Mouse (Mus musculus): ENCODE results near the gene Map3k13.
A peak's percentile ranks its signal among the peaks of the same experiment; 100 is the strongest.
"Not testable (repeated sequence)": the region's sequence is repeated elsewhere in the genome, so short reads cannot be mapped to it uniquely, and the experiment has no call there.

Map3k13 gene

DNA sequence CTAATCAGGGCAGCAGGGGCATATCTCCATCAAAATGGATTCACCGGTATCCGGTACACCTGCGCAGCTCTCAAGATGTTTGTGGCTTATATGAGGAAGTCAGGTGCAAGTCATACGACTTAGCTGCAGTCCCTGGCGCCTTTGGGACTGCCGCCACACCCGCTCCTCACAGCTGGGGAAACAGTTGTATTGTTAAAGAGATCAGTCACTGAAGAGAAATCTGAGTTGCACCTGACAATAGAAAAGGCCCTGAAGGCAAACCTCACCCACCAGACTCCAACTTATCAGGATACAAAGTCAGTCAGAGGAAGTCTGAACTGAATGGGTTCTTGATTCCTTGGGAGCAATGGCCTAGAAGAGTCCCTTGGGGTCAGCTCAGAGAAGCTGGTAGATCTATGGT lies 13.6 kb downstream of the Map3k13 start:
- DNase-seq (ENCODE audit: low spot score): not testable (repeated sequence)

DNA sequence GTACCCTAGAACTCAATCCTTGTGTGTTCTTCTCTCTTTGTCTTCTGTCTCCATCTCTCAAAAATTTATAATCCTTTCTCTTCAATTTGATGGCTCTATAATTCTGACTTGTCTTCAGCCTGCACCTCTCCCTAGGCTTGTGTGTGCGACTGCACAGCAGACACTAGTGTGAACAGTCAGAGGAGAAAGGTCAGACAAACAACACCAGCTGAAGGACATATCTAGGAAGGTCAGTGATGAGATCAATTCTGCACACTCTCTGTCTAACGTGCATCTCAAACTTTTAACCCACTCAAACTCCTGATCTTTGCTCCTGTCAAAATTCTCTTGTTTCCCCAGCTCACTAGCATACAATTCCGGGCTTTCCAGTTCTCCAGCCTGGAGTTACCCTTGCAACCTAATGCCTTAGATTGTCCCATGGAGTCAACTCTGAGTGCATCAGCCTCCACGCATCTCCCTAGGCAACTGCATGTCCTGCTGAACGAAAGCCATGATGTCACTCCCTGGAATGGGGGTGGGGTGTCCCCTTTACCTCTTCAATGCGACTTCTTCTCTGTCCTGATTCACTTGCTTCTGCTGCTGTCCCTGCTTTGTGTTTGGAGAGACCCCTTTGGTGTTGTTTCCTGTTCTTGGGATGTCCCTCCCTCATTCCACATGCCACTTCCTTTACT lies 19.2 kb downstream of the Map3k13 start:
- DNase-seq (ENCODE audit: low spot score): no peak

DNA sequence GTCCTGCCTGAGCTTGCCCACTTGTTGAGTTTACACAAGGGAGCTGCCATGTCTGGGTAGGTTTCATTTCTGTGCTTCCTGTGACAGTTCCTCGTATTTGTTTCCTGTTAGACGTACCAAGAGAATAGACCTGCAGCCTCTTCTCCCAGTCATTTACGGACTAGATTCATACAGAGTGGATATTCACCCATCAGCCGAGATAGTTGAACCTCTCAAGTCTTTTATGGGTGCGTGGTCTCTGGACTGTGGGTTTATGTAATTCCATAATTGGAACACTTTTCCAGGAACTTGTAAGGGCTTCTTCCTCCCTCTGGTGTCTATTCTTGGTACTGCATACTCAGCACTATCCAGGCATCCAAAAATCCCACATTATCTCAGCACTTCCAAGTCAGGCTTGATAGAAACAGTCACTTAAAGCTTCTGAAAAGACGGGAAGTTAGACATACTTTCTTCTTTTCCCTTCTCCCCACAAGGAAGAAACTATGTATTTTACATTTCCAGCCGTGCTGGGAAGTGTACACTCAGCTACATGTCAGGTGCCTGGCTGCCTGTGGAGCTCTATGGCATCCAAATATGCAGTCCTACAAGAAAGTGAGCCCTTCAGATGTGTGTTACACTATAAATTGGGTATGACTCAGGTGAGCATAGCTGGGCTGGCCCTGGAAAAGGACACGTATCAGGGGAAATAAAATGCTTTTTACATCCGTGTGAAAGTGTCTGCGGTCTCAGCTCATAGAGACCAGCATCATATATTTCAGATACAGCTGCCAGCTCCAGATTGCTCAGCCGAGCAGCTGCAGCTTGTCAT lies 20.9 kb downstream of the Map3k13 start:
- peak; percentile 62 for DNase-seq (ENCODE audit: low spot score)

DNA sequence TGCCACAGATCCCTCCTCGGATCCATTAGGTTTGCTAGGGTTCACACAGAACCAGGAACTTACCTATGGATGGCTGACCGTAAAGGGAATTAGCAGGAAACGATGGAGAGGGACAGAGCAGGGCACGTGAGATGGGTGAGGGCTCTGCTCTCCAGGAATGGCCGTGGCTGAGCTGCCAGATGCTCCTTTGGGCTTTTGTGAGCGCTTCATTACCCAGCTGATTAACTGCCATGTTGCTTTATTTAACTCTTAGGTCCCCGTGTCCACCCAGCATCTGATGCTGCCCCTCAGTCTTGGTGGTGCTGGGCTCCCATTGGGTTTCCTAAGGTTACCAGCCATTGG lies 21.5 kb downstream of the Map3k13 start:
- DNase-seq (ENCODE audit: low spot score): no peak

DNA sequence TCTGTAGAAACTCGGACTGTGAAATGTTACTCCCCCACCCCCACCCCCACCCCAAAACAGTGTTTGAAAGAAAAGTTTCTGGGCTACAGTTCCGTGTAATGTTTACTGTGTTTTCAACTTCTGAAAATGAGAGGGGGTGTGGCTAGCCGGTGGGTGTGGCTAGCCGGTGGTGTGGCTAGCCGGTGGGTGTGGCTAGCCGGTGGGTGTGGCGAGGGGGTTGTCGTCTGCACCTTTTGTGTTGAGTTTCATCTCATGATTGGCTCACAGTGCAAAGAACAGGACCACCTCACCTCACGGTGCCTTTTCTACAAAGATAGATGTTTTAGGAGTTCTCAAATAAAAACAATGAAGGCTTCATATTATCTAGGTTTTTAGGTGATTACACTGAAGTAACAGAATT lies 24.0 kb downstream of the Map3k13 start:
- peak; percentile 38 for DNase-seq (ENCODE audit: low spot score)

DNA sequence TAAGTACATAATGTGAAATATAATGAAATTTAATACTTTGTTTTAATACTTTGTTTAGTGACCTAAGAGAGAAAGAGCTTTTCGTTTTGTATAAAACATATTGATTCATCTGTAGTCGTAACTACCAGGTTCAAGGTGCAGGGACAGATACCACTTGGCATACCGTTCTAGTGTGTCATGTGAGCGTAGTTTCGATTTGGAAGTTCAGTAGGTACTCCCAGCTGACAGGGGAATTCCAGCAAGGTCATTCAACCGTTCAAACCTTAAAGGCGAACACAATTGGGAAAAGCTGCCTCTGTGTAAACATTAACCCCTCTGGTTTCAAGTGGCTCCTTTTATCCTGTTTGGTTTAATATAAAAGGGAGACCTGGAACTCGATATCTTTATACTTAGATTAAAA lies 24.5 kb downstream of the Map3k13 start:
- no peak for DNase-seq (ENCODE audit: low spot score)

DNA sequence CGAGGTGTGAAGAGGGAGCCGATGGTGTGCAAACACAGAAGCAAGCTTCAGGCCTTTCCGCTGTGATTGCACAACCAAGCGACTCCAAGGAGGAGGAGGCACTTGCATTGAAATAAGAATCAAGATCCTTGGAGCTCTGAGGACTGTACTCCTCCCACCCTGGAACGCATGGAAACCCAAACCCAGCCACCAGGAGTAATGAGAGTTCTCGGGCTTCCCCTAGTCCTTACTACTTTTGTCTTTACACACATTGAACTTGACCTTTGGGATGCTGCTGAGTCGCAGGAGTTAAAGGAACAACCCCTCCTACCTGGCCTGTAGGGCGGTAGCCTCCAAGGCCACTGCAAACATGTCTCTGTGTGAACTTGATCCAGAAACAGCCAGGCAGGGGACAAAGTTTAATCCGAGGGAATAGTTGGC lies 31.5 kb downstream of the Map3k13 start:
- DNase-seq (ENCODE audit: low spot score): no peak

DNA sequence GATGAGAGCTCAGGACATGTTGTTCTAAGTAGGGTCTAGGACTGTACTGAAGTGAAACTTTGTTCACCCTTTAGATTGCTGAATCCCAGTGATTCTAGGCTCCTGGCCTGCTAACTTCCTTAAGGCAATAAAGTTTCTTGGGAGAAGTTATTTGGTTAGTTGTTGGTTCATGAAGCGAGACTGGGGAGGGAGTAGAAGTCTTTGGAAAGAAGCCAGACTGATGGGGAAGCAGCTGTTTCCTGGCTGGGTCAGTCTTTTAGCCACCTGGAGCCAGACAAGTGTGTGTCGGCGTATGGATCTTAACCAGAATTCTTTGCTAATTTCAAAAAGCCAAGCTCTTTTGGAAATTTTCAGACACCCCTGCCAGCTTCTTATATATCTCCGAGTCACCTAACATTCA lies 33.0 kb downstream of the Map3k13 start:
- DNase-seq (ENCODE audit: low spot score): no peak

DNA sequence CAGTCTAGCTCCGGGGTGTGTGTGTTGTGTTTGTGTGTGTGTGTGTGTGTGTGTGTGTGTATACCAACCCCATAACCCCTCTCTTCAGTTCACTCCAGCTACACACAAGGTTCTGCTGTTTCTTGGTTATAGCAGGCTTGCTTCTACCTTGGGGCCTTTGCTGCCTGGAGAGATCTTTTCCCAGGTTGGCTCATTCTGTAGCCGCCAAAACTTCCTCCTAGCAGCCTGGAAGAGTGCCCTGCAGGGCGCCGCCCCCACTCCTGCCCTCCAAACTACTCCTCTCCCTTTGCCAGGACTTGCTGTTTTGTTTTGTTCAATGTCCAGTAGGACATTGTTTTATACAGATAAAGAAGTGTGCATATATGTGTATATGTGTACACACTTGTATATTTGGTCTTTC lies 33.4 kb downstream of the Map3k13 start:
- no peak for DNase-seq (ENCODE audit: low spot score)

DNA sequence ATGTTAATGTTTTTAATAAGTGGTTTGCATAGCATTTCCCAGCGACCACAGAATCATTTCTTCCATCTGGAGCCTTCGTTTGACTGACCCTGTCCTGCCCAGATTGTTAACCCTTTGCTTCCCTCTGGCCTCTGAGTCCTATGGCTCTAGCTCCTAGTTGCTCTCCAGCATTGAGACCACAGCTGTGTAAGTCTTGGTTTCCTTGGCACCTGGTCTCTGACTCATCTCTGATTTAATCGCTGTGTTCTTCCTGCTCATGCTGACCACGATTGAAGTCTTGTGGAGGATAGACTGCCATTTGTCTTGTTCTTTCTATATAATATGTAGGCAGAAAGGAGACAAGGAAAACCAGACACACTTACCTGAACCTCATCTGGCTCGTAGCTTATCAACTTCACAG lies 35.6 kb downstream of the Map3k13 start:
- no peak for DNase-seq (ENCODE audit: low spot score)

DNA sequence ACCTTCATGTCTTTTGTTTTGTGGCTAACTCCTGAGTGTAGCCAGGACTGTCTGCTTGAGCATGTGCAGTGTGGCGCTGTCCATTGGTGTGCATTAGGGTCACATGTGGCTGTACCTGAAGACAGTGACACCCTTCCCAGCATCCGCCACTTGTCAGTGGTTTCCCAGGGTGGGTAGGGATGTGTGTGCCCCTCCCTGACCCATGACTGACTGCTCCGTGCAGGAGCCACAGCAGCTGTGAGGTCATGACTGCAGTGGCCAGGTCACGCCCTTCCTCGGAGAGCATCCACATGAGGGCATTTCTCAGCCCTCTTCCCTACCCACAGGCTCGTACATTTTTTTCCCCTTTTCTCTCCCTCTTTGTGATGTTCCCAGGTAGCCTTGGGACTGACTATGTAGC lies 36.6 kb downstream of the Map3k13 start:
- DNase-seq (ENCODE audit: low spot score): no peak

DNA sequence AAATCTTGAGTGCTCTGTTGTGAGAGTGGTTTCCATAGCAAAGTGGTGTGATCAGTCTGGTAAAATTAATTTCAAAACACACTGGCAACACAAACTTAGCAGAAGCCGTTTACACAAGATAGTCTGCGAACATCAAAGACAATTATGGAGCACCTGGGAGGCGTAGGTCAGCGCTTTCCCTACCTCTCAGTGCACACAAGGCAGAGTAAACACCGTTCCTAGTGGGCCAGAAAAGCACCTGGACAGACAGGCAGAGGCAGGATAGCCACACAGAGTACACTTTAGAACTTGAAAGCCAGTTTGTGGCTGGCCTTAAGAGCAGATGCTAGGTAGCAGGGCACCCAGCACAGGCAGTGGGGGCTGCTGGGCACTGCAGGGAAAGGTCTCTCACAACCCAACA lies 37.6 kb downstream of the Map3k13 start:
- no peak for DNase-seq (ENCODE audit: low spot score)

DNA sequence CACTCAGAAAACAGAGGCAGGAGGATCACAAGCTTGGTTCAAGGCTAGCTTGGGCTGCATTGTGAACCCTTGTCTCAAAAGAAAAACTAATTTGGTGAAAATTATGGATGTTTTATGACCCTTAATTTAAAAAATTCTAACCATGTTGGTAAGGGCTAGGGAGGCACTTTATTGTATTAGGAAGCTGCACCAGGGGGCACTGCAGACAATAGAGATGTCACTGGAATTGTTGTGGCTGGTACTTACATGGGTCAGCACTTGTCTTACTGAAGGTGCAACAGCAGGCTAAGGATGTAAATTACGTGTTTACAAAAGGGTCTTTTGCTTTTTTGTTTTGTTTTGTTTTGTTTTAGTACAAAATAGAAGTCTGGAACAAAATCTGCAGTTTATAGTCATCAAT lies 39.3 kb downstream of the Map3k13 start:
- DNase-seq (ENCODE audit: low spot score): no peak

DNA sequence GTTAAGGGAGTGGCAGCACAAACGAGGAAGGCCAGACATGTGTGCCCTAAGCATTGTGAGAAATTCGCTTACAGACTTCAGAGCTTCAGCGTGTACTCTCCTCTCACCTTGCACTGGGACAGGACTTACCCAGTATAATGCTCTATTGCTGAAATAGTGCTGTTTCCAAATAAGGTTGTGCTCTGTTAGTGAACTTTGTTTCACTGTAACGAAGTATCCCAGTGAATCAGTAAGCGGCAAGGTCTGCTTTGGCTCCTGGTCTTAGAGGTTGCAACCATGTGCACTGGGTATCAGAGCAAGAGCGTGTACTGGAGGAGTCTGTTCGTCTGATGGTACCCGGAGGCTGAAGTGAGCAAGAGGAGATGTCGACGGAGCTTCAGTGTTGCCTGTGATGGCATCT lies 39.8 kb downstream of the Map3k13 start:
- no peak for DNase-seq (ENCODE audit: low spot score)

DNA sequence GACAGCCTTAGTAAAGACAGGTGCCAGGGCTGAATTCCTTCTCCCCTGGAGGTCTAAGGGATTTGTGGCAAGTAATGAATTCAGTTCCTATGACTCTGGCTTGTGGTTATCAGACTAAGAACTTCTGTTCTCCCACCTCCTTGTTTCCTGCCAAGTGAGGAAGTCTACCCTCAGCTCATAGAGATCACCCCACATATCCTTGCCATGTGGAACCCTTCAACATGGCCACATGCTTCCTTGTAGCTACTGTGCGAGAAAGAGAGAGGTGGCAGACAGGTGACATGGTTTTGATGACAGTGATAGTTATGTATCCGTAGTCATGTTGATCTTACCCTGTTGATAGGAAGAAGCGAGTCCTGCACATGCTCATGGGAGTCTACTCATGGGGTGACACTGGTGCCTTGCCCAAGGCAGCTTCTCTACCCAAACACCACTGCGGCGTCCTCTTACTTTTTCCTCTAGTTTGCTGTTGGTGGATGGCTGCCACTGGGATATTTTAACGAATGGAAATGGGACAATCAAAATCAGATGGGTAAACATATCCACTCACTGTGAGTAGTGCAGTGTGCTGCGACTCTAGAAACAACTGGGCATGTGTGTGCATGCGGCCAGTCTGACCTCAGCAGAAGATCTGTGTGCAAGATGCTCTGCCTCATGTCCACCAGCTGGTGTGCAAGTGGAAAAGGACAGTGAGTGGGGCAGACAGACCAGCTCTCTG lies 40.9 kb downstream of the Map3k13 start:
- DNase-seq (ENCODE audit: low spot score): no peak

DNA sequence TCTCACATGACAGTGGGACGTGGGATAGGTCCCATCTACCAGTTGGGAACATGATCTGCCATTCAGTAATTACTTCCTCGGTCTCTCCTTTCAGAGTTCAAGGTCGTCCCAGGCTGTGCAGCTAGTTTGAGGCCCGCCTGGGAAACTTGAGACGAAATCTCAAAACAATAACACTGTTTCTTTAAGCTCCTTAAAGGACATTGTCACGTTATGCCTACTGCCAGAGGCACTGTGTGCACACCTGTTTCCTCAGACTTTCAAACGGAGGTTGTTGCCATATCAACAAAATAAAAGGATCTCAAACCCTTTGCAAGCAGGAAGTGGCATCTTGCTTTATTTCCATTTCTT lies 41.4 kb downstream of the Map3k13 start:
- DNase-seq (ENCODE audit: low spot score): no peak

DNA sequence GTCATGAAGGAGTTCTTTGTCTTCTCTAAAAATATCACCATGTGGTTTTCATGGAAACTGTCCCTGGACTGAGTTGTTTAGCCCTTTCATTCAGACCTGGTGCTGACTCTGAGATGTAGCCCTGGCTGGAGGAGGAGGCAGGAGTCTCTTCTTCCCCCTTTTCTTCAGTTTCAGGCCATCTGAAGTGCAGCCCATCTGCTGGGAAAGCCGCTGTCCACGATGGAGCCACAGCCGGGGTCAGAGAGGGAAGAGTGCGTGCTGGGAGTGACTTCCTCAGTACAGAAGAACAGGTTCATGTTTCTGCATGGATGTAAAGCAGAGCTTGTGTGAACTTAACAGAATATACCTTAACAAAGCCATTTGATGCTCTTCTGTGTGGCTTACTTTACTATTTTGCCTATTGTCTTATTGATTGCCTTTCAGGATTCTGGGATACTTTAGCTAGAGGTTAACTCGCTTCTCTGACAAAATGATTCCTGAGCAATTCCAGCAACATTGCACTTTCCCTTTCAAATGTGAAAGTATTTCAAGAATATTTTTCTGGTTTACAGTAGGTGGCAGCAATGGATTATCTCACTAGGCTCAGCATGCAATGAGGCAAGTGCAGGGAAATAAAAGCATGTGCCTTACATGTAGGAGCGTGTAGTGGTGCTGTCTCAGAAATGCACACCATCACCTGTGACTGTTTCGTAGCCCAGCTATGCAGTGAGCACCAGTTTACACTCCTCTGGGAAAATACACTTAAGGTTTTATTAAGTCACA lies 42.3 kb downstream of the Map3k13 start:
- peak; percentile 28 for DNase-seq (ENCODE audit: low spot score)

DNA sequence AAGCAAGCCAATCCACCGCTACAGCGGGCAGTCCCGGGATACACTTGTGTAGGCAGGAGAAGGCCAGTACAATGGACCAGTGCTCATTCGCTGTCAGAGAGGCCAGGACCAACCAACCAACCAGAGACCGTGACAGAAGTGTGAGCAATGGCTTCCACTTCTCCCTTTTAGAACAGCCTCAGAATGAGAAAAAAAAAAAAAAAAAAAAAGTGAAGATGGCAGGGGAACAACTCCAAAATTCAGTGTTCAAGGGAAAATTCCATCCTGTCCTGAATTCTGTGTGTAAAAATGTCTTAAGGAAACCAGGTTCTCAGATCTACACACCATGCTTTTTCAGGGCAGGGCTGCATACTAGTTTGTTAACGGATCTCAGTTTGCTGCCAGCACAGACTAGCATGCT lies 43.5 kb downstream of the Map3k13 start:
- DNase-seq (ENCODE audit: low spot score): no peak

DNA sequence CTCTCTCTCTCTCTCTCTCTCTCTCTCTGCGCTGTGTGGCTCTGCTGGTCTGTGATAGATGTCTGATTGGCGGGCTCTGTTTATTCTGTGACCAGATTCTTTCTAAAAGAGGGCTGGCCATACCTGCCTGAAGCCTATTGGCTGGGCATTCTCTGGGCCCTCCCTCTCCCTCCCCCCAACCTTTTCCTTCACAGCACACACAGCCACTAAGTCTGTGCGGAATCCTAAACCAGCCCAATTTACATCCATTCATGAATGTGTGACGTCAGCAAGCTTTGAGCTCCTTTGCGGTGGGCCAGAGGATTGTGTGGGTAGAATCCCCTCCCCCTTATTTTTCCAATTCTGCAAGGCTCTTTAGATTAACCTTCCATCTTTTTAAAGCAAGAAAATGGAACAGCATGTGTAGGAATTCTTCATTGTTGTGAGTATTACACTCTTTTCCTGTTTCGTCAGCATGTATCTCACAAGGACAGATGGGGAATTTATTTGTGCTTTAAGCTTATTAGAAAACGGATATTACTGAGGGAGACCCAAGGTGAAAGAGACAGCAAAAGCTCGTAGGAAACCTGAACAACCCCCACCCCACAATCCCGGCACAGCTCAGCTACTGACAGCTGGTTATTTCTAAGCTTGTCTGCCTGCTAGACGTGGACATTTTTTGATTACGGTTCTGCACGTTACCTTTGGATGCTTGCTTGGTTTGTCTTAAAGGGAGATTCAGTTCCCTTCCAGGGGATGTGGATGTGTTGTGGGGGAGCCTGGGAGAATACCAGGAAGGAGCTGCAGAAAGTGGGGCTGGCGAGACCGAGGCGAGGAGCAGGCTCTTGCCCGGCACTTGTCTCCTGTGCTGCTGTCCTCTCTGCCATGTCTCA lies 51.9 kb downstream of the Map3k13 start:
- peak; percentile 96 for DNase-seq (ENCODE audit: low spot score)

DNA sequence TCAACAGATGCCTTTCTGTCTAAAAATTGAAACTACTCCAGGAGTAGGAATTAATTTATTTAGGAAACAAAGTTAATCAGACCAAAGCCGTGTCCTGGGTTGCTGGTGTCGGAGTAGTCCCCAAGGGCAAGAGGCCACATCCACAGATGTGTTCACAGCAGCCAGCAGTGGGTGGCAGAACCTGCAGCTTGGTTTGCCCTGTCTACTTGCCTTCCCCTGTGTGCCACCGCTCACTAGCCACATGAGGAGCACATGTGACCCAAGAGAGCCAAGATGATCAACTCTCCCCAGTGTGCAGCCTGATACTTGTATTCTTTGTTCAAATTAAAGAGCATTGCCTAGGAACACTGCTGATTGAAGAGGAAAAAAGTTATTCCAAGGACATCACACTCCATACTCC lies 54.3 kb downstream of the Map3k13 start:
- DNase-seq (ENCODE audit: low spot score): no peak

DNA sequence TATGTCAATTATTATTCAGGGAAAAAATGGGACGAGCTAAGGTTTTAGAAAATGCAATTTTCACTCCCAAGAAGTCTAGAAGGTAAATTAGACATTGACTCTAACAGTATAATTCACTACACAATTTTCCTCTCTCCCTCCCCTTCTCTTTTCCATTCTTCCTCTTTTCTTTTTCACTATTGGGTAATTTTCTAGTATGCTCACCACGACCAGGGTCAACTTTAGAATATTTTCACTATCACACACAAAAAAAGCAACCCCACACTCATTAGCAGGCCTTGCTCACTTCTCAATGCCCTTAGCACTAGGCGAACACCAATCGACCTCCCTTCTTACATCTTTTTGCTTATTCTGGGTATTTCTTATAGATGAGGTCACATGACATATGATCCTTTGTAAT lies 54.7 kb downstream of the Map3k13 start:
- DNase-seq (ENCODE audit: low spot score): no peak

DNA sequence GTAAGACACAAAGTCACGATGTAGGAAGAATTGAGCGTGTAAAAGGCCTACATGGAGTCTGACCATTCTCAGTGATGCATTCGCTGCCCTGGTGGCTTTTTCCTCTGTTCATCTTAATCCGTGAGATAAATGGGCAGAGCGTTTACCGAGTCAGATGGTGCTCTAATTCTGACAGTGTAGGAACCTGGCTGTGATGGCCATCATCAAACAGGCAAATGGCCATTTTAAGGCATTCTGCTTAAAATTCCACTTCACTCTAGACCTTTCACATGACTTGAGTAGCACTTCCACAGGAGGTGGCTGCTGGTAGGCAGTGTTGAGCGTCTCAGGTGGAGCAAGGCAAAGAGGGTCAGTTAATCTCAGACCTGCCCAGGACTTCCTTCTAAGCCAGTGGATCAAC lies 58.2 kb downstream of the Map3k13 start:
- DNase-seq (ENCODE audit: low spot score): no peak

Data from embryo, embryonic 10 days (tissue).